Mouse (Mus musculus): Measurements from ENCODE around the gene Nipsnap3b.

DNA sequence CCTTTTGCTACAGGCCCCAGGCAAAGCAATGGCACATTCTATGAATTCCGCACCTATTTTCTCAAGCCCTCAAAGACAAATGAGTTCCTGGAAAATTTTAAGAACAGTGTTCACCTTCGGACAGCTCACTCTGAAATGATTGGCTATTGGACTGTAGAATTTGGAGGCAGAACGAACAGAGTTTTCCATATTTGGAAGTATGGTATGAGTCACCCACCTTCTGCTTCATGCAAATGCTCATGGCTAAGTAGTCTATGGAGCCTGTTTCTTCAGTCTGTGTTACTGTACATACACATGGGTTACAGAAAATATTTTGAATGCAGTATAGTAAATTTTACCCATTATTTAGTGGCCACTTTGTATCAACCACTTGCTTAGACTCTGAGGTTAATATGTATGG is 3.3 kb downstream of the Nipsnap3b start:
- TF ChIP-seq ZNF384 (IDR thresholded peaks at IDR 0.05; ENCODE audit: low read depth, low read length) (no peak), HCFC1 (IDR thresholded peaks at IDR 0.05; ENCODE audit: borderline replicate concordance, insufficient read depth, low read length) (no peak), CHD2 (IDR thresholded peaks at IDR 0.05; ENCODE audit: low read depth, low read length) (no peak)

Data from ES-E14 (cell line).